Mouse (Mus musculus) thymus, postnatal 36 days (tissue): ENCODE results near the gene Flad1.
A peak's percentile ranks its signal among the peaks of the same experiment; 100 is the strongest.

ENCODE experiments used
- DNase-seq, 2 experiments: peaks; one replicate each; pipeline ENCODE4 v3.0.0; 2022; ENCODE audit warnings: mixed read lengths in 2 of 2

Gene Flad1

GRCm38 (mm10) chr3:89381233-89381632 lies 30.4 kb downstream of the Flad1 start:
- DNase-seq = no peak

GRCm38 (mm10) chr3:89380711-89381110 lies 31.0 kb downstream of the Flad1 start:
- no peak for DNase-seq

- no peak for DNase-seq
These were observed 31.4 kb downstream of the Flad1 start for GRCm38 (mm10) chr3:89380291-89380690.

GRCm38 (mm10) chr3:89379388-89380131 lies 32.1 kb downstream of the Flad1 start:
- DNase-seq = peak; percentile 46 to 65

GRCm38 (mm10) chr3:89378394-89379067 lies 33.1 kb downstream of the Flad1 start:
- peak; percentile 65 to 79 for DNase-seq

- no peak for DNase-seq
These were observed 33.8 kb downstream of the Flad1 start for GRCm38 (mm10) chr3:89377831-89378230.

- no peak for DNase-seq
These were observed 38.0 kb downstream of the Flad1 start for GRCm38 (mm10) chr3:89373581-89374231.

- no peak for DNase-seq
These were observed 44.3 kb downstream of the Flad1 start for GRCm38 (mm10) chr3:89367338-89367737.

- DNase-seq = no peak
These were observed 45.9 kb downstream of the Flad1 start for GRCm38 (mm10) chr3:89365486-89366414.

- DNase-seq = no peak
These were observed 46.6 kb downstream of the Flad1 start, which contains the start of gene Dcst1 for GRCm38 (mm10) chr3:89365153-89365485. Gene Dcst1 (minus strand): TSS chr3:89365253.

GRCm38 (mm10) chr3:89364631-89365030 lies 47.0 kb downstream of the Flad1 start:
- no peak for DNase-seq

GRCm38 (mm10) chr3:89361675-89362074 lies 50.0 kb downstream of the Flad1 start, which contains the start of gene Dcst2:
Gene Dcst2 (plus strand): TSS chr3:89361975.
- no peak for DNase-seq

- DNase-seq = no peak
These were observed 51.4 kb downstream of the Flad1 start for GRCm38 (mm10) chr3:89360237-89360636.

- DNase-seq = no peak
These were observed 52.0 kb downstream of the Flad1 start for GRCm38 (mm10) chr3:89359630-89360029.

GRCm38 (mm10) chr3:89356029-89356428 lies 55.6 kb downstream of the Flad1 start:
- DNase-seq = no peak

- DNase-seq = no peak
These were observed 56.2 kb downstream of the Flad1 start for GRCm38 (mm10) chr3:89355512-89355902.

GRCm38 (mm10) chr3:89354816-89355511 lies 56.7 kb downstream of the Flad1 start:
- peak; percentile 76 to 81 for DNase-seq

- DNase-seq = no peak
These were observed 60.4 kb downstream of the Flad1 start for GRCm38 (mm10) chr3:89351271-89351670.
